Mouse (Mus musculus): ENCODE results near the gene Tmem184a. TPM values are rescaled to one million over a fixed set of nuclear protein-coding genes. Genes with fewer than 3 reads are reported as not detected.
A peak's percentile ranks its signal among the peaks of the same experiment; 100 is the strongest.

Gene Tmem184a
- polyA plus RNA-seq, 1 experiment = 22.6 TPM

DNA sequence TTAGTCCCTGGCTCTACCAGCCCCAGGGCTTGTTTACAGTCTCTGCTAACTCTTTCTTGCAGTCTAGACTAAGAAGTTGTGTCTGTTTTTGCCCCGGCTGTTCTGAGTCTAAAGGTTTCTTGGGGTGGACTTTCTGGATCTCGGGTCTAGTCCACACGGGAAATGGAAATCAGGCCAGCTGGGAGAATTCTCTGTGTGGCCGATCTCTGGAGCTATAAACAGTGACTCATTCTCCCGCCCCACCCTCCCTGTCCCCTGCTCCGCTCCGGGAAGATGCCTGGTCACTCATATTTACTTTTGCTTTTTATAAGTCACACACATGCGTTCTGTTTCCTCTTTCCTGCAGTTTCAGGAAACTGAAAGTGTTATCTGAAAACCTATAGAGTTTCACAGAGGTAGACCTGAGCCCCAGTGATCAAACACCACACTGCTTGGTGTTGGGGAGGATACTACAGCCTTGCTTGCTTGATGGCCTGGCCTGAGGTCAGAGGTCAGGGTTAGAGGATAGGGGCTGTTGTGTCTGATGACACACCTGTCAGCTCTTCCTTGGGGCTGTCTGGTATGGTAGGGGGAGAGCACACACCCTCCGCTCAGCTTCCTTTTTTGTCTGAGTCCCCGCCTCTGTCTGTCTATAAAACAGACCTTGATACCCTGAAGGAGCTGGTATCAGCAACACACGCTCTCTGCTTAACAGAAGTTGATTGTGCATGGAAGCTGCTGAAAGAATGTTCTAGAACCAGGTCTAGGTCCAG is 26.2 kb downstream of the Tmem184a start:
- no peak for DNase-seq (ENCODE audit: low read depth)

DNA sequence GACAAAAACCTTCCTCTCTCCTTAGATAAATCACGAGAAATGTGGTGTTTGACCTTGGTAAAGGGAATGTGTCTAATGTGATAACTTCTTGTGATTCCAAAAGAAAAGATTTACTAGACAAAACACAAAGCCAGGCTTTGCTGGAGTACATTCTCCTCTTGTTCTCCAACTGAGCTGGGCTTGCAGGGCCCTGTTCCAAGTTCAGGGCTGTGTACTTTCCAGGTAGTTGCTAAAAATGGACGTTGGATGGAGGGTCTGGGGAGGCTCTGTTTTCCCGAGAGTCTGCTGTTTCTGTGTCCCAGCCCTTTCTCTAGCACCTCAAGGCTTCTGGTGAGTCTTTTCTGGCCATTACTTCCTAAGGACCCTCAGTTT is 26.8 kb downstream of the Tmem184a start:
- DNase-seq (ENCODE audit: low read depth) = no peak

DNA sequence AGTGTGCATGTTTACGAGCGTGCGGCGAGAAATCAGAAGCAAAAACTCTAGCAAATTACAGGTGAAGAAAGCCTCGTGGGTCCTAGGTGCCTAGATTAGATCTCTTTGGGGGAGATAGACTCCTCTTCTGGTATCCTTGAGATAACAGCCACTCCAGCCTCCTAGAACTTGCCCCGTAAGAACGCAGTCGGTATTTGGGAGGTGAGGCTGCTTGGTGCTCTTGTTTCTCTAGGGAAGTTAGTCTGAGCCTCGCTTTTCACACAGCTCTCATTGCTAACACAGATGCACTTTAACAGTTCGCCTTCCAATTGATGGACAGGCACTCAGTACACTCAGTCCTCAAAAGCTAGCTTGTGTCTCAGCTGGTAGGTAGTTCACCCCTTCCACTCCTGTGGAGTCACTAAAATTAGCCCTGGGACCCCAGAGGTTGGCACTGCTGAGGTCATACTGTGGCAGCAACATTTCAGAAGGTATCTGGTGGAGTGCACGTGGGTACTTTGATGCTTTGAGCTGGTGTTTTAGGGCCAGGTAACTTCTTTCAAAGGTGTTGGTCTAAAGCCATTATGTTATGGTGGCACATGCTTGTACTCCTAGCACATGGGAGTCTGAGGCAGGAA is 27.4 kb downstream of the Tmem184a start:
- DNase-seq (ENCODE audit: low read depth) = no peak

DNA sequence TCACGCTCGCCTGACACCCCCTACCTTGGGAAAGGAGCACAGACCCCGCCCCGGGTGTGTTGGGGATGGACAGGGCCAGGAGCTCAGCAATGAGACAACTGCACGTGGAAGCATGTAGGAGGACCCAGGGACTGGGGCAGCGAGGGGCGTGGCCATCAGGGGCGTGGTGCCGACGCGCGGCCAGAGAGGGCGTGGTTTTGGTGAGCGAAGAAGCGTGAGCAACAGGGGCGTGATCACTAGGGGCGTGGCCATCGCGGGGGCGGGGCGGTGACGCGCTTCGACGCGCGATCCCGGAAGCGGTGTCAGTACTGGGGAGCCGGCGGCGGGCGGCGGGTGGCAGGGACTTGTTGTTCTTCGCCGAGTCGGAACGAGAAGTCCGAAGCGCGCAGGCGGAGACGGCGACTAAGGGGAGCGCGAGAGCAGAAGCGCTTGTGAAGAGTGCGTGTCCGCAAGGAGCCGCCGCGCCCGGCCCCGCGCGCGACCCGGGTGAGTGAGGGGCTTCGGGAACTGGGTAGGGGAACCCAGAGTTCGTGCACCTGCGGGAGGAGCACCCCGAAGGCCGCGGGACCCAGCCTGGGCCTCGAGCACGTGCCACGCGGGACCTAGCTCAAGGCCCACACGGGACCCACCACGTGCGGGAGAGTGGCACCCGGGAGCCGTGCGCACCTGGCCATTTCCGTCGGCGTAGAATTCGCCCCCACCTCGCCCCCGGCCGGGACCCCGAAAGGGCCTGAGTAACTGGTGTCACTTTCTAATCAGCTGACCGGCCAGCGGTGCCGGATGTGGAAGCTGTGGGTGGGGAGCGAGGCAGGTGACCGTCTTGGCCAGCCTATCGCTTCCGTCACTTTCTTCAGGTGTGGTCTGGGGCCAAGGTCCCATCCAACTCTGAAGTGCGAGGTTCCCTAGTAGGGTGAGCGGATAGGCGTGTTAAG is 28.2 kb downstream of the Tmem184a start, which contains the start of gene Mafk:
Gene Mafk, plus strand, starts transcription at position 287 of the 932 bp plus-strand sequence.
- no peak for DNase-seq (ENCODE audit: low read depth)

DNA sequence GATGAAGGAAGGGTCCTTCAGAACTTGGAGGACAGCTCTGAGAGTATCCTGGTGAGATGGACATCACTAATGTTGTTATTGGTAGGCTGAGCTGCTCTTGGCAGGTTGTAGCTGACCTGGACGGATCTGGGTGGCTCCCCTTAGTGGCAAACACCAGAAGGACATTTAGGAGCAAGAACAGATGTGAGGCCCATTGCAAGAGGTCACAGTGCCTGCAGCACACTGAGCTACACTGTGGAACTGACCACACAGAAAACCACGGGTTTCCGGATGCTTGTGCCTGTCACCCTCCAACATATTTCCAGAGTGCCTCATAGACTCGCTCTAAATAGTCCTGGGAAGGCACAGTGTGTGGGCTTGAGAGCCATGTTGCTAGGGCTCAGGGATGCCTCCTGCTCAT is 30.3 kb downstream of the Tmem184a start:
- no peak for DNase-seq (ENCODE audit: low read depth)

DNA sequence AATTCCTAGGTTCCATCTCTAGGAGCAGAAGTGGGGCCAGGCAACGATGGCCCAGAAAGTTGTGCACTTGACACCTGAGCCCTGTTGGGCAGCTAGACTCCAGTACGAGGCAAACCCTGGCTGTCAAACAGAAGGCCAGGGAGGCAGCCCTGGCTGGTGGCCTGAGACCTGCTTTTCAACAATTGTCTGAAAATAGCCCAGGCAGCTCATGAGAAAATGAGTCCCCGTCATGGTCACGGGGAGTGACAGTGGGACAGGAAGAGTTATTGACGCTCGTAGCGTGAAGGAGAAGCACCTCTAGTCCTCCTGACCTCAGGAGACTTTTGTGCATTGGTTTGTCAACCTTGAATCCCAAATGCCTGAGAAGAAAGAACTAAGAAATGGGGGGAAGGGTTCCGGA is 38.3 kb downstream of the Tmem184a start:
- DNase-seq (ENCODE audit: low read depth) = no peak

DNA sequence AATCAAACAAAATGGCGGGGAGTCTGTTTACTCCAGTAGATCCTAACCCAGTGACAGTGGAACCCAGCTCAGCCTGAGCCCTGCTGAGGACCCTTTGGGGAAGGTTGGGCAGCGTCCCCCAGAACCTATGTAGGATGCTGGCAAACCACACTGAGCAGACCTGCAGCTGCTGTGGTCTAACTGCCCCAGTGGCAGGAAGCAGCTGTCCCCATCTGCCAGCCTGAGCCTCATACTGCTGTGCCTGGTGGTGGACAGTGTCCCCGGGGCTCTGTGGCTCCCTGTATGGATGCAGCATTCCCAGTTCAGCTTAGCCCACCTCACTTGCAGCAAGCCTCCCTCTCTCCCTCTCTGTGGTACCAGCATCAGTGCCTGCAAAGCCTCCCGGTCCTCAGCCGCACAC is 42.8 kb downstream of the Tmem184a start:
- DNase-seq (ENCODE audit: low read depth) = no peak

DNA sequence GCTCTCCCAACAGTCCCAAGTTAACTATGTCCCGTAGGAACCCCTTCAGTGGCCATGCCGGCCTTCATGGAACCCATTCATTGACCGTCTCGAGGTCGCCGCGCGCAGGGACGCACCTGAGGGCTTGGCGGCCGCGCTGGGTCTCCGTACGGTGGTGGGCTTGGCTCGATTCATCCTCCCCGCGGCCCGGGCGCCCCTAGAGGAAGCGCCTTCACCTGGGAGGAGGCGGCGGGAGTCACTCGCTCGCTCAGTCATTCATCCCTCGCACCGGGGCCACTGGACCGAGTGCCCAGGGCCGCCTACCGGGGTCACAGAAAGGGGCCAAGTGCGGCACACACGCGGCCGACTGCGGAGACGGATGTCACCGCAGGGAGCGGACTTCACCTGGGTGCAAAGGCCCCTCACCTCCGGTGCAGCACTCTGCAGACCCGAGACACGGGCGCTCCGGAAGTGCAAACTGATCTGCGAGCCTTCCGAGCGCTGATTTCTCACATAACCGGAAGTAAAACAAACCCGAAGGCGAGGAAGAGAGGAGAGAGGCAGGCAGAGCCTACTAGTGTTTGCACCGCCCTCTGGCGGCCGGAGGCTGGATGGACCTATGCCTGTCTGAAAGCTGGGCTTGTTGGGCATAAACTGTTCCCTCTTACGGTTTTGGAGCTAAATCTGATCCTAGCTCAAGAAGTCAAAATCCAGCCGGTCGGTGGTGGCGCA is 44.3 kb downstream of the Tmem184a start, which contains the start of gene Ints1:
Gene Ints1, minus strand, starts transcription at position 459 of the 711 bp plus-strand sequence.
- DNase-seq (ENCODE audit: low read depth) = peak; percentile 54

DNA sequence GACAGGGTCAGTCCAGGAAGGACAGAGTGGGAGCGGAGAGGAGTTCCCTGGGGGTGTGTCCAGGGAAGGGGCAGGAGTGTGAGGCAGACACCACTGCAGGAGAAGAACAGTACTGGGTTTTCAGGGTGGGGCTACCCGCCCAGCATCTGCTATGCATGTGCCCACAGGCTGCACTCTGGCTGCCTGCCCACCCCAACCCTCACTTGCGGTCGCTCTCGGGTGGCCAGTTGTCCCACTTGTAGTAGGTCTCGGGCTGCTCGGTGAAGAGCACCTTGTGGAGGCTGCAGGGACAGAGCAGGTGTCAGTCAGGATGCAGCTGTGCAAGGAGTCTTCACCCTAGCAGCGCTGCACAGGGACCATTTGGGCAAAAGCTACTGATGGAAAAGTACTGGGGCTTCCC is 51.5 kb downstream of the Tmem184a start:
- no peak for DNase-seq (ENCODE audit: low read depth)

DNA sequence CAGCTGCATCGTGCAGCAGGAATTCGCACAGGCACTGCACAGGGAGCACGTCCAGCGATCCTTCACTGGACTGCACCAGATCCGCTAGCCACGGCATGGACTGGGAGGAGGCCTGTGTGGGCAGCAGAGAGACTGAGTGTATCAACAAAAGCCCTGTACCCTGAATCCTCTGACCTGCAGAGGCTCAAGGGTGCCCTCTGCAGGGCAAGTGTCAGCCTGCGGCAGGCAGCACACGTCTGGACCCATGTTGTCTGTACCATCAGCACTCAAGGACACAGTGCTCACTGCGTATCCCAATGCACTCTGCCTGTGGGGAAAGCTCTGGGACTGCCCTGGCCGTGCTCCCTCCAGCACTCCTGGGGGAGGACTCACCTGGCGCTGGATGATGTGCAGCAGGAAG is 55.4 kb downstream of the Tmem184a start:
- no peak for DNase-seq (ENCODE audit: low read depth)

DNA sequence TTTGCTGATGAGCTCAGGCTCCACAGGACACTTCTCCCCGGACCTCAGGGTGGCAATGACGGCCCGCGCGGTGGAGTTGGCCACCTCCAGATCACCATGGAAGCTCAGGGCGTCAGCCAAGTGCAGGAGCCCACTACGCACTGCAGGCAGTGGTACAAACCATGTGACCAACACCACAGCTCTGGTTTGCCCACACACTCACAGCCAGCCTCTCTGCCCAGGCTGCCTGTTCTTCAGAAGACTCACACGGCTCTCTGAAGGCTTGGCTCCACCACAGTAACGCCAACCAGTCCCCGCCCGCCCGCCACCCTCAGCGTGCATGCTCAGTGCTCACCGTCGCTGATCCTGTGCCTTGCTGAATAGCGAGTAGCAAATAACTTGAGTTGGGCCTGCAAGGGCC is 61.6 kb downstream of the Tmem184a start:
- no peak for DNase-seq (ENCODE audit: low read depth)

DNA sequence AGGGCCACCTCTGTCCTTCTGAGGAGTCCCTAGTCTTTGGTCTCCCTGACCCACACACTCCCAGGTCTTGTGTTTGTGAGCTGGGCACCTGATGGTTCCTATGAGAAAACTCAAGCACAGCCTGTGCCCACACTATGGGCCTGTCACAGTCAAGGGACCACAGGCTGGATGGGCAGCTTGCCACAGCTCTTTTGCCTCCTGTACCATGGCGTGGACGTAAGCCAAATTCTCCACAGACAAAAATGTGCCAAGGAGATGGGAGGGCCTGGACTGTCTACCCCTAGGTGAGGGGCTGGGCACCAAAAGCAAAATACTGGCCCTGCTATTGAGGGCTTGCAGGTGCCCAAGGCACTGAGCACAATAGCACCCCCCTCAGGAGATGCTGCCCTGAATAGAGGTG is 63.1 kb downstream of the Tmem184a start:
- no peak for DNase-seq (ENCODE audit: low read depth)

DNA sequence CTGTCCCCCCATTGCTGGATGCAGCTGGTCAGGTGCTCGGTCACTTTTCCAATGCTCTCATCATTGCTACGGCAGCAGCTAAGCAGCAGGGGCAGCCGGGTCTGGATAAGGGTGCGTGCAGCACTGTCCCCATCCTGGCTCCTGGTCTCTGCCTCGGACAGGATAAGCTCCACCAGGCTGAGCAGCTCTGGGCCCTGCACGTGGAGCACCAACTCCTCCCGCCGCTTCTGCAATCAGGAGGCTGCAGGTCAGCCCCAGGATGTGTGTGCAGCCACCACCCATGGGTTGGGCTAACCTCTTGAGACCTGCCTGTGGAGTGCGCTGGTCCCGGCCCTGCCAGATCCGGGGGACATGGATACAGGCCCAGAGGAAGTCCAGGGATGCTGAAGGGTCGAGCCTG is 63.6 kb downstream of the Tmem184a start:
- no peak for DNase-seq (ENCODE audit: low read depth)

DNA sequence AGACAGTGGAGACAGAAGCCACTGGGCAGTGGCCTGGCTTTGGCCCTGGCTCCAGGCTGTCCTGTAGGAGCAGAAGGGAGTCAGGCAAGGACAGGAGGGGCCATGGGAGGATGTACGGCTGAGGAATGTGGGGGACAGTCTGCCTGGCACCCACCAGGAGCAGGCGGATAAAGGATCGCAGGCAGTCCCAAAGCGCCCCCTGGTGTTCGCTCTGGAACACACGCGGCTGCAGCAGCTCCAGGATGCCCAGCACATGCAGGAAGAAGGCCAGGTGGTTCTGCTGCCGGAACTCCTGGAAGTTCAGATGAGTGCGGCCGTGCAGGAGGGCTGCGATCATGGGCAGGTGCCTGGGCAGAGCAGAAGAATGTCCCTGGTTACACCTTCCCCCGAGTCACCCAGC is 65.0 kb downstream of the Tmem184a start:
- DNase-seq (ENCODE audit: low read depth) = no peak

Other genes with a start within 250 kb of the Tmem184a start
- 6.7 and 7.9 TPM in 2 replicates for gene Micall2, start 83.6 kb downstream of the Tmem184a start, polyA plus RNA-seq (2012; rRNA removed)
- gene Ints1, start 44.2 kb downstream of the Tmem184a start, polyA plus RNA-seq (2012; rRNA removed) = 64.4 and 70.0 TPM in 2 replicates
- 15.7 and 17.3 TPM in 2 replicates for gene Mafk, start 28.4 kb downstream of the Tmem184a start, polyA plus RNA-seq (2012; rRNA removed)
- gene Gm26938, start 6.5 kb upstream of the Tmem184a start, polyA plus RNA-seq (2012; rRNA removed) = not detected in 2 replicates
- 19.9 and 27.7 TPM in 2 replicates for gene Psmg3, start 7.0 kb upstream of the Tmem184a start, polyA plus RNA-seq (2012; rRNA removed)
- gene Elfn1, start 88.0 kb upstream of the Tmem184a start, polyA plus RNA-seq (2012; rRNA removed) = 0.22 and 0.53 TPM in 2 replicates